Mouse (Mus musculus) c-Kit-positive CD71-positive TER-119-positive erythroid progenitor cells, embryonic 14.5 days (primary cell): ENCODE results near the gene Lipo3.
"Not testable (repeated sequence)": the region's sequence is repeated elsewhere in the genome, so short reads cannot be mapped to it uniquely, and the experiment has no call there.

Source experiments
- DNase-seq: peaks from one replicate; pipeline ENCODE4 v3.0.0-alpha.2; 2013; ENCODE audit warnings: low spot score

Gene Lipo3

GRCm38 (mm10) chr19:33761287-33762086, at the start of gene Lipo3:
Lipo3 (minus strand) TSS chr19:33761951.
- not testable (repeated sequence) for DNase-seq

DNA sequence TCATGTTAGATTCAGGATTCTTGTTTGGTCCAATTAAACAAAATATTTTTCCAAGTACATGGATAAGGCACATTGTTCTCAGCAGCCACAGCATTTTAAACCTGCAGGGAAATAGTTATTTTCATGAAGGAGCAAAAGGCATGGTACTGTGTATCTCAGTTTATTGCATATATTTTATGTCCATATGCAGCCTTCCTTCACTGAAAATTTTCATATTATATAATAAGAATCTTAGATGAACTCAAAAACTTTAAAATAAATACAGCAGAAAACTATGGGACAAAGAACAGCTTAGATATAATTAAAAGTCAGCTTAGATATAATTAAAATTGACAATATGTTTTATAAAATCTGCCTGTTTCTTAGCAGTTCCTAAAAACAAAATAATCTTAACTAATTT, 25.6 kb upstream of the Lipo3 start, which contains the start of gene Lipo1:
Gene Lipo1 (minus strand): TSS at position 101 of the 400 bp plus-strand sequence.
- DNase-seq, result not testable (repeated sequence)

GRCm38 (mm10) chr19:33786576-33787277, 25.0 kb upstream of the Lipo3 start:
- no peak for DNase-seq

GRCm38 (mm10) chr19:33751259-33751658, 10.5 kb downstream of the Lipo3 start, which contains the start of gene Lipo2:
Lipo2 (minus strand) TSS chr19:33751359.
- DNase-seq, result not testable (repeated sequence)

DNA sequence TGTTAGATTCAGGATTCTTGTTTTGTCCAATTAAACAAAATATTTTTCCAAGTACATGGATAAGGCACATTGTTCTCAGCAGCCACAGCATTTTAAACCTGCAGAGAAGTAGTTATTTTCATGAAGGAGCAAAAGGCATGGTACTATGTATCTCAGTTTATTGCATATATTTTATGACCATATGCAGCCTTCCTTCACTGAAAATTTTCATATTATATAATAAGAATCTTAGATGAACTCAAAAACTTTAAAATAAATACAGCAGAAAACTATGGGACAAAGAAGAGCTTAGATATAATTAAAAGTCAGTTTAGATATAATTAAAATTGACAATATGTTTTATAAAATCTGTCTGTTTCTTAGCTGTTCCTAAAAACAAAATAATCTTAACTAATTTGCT, 136.6 kb downstream of the Lipo3 start, which contains the start of gene Gm8978:
Gene Gm8978 (minus strand): TSS at position 101 of the 400 bp plus-strand sequence.
- DNase-seq, result not testable (repeated sequence)

DNA sequence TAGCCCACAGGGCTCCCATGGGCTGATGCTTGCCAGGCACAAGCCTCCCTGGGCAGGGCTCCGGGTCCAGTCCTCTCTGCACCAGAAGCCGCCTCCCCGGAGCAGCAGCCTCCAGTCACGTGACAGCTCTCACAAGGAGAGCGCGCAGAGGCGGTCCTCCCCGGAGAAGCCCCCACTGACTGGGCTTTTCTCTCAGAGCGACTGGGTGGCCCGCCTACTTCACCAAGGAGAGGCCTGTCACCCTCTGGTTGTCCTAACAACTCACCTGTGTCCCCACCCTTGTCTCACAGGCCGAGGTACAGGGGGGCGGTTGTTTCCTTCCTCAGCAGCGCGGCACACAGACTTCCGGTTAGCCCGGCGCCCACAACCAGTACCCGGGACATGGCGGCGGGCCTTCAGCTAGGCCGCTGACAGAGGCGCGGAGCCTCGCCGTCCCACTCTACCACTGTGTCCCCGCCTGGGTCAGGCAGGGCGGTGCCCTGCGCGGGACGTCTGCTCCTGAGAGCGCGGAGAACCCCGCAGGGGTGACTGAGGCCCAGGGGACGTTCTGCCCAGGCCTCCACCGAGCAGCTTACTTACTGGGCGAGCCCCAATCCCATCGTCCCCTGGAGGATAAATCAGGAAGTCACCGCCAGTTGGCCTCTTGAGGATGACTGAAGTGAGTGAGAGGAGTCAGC, 172.0 kb downstream of the Lipo3 start:
- DNase-seq, result peak; percentile 19

- DNase-seq, result not testable (repeated sequence)
Observed at GRCm38 (mm10) chr19:33568551-33568950, 193.2 kb downstream of the Lipo3 start.

DNA sequence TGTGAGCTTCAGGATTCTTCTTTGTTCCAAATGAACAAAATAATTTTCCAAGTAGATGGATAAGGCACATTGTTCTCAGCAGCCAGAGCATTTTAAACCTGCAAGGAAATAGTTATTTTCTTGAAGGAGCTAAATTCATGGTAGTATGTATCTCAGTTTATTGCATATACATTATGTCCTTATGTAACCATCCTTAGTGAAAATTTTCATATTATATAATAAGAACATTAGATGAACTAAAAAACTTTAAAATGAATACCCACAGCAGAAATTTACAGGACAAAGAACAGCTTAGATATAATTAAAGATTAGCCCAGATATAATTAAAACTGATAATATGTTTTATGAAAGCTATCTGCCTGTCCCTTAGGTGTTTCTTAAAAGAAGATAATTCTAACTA, 244.1 kb downstream of the Lipo3 start, which contains the start of gene Lipo4:
Gene Lipo4 (minus strand): TSS at position 101 of the 400 bp plus-strand sequence.
- no peak for DNase-seq
